Mouse (Mus musculus) lung, adult 2 months (tissue): Measurements from ENCODE around the gene Spint1. TPM values are rescaled to one million over a fixed set of nuclear protein-coding genes. Genes with fewer than 3 reads are reported as not detected.

ENCODE experiments used
- DNase-seq: peaks from one replicate; pipeline ENCODE4 v3.0.0; 2022
- H3K4me1 ChIP-seq: fragments of 200-500 bp; 2 replicates; pipeline ENCODE4 v1.6.1; 2011; ENCODE audit warnings: low read length; ENCODE audit not compliant: control insufficient read depth, insufficient read depth
- H3K4me3 ChIP-seq: fragments of 200-500 bp; replicated peaks from 2 replicates; pipeline ENCODE3; 2011; ENCODE audit warnings: low read depth, mild to moderate bottlenecking, control low read depth, low read length; ENCODE audit errors: extremely low read depth
- CTCF ChIP-seq: fragments of 200-500 bp; IDR thresholded peaks from 2 replicates; pipeline ENCODE4 v1.5.1; 2011; ENCODE audit warnings: mild to moderate bottlenecking, low read length, control low read depth; ENCODE audit not compliant: insufficient read depth
- POLR2A ChIP-seq: fragments of 200-500 bp; IDR thresholded peaks from 2 replicates; pipeline ENCODE4 v1.6.1; 2011; ENCODE audit warnings: low read depth, mild to moderate bottlenecking, control low read depth, low read length, borderline replicate concordance; ENCODE audit errors: extremely low read depth
- WGBS: fragments of 180-500 bp; shearing (Covaris S2); methylation state at CpG from one replicate; pipeline ENCODE4 v1.1.7; 2018; 5-methylcytosine and 5-hydroxymethylcytosine counted together
- polyA plus RNA-seq: library from polyadenylated mRNA; depleted of rRNA; stranded (reverse); fragments of >200 nt; gene quantifications from 2 replicates; pipeline ENCODE4 v1.2.3, GENCODE M21; 2012

The Spint1 gene
- polyA plus RNA-seq, 1 experiment, result 51.0 TPM

- peak; percentile 70 for DNase-seq
Measured at GRCm38 (mm10) chr2:119262978-119263377, 25.8 kb downstream of the Spint1 start.

GRCm38 (mm10) chr2:119263813-119264212 is 26.7 kb downstream of the Spint1 start:
- no peaks in the 10 kb centered on the region; the same call in none of the 2 replicates for H3K4me1 ChIP-seq
- no peak overlapping the region for H3K4me3 ChIP-seq
- TF ChIP-seq POLR2A, result no peak
- TF ChIP-seq CTCF, result no peak
- WGBS, result 66% methylated on average over 5 of the region's 5 CpGs
- no peak for DNase-seq

More at GRCm38 (mm10) chr2:119262978-119263377, 25.8 kb downstream of the Spint1 start:
- TF ChIP-seq POLR2A (peak; percentile 18; the same call in 1 of the 2 replicates), CTCF (no peak)
- Histone ChIP-seq H3K4me1 (no peaks in the 10 kb centered on the region; the same call in none of the 2 replicates), H3K4me3 (no peak overlapping the region)
- WGBS, result 17% methylated on average over 8 of the region's 8 CpGs

GRCm38 (mm10) chr2:119270286-119270642 is 33.1 kb downstream of the Spint1 start:
- 72% methylated on average over 9 of the region's 9 CpGs for WGBS
- no peak overlapping the region for H3K4me3 ChIP-seq
- TF ChIP-seq POLR2A (no peak), CTCF (no peak)
- H3K4me1 ChIP-seq, result no peaks in the 10 kb centered on the region
- DNase-seq, result no peak

GRCm38 (mm10) chr2:119270643-119271331 is 33.6 kb downstream of the Spint1 start, which contains the start of gene Rhov:
TSS of gene Rhov (minus strand) at chr2:119271272.
- 2% methylated on average over 46 of the region's 49 CpGs for WGBS
- TF ChIP-seq CTCF, result no peak
- TF ChIP-seq POLR2A, result no peak; the same call in 1 of the 2 replicates
- Histone ChIP-seq H3K4me3 (peak within 1 kb of the TSS; percentile 17), H3K4me1 (no peaks in the 10 kb centered on the region)
- DNase-seq, result peak; percentile 55

- 86% methylated on average over 1 of the region's 1 CpGs for WGBS
- TF ChIP-seq POLR2A (no peak), CTCF (no peak)
- DNase-seq, result no peak
- H3K4me1 ChIP-seq, result no peaks in the 10 kb centered on the region
- no peak overlapping the region for H3K4me3 ChIP-seq
Measured at GRCm38 (mm10) chr2:119274126-119274525, 37.0 kb downstream of the Spint1 start.

DNA sequence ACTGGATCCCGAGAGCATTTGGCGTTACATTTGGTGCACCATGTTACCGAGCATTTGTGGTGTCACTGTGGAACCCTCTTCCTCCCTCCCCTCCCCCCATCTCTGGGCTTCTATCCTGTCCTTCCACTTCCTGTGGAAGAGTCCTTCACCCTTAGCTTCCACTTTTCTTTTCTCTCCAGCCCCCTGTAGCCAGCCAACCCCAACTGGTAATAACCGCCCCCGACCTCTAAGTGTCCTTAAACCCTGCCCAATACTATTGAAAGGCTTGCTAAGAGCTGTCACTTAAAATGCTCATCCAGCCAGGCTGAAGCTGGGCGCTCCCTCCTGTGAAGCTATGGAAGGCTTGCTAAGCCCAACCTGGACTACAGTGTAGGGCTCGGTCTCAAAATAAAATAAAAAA is 39.8 kb downstream of the Spint1 start:
- 74% methylated on average over 7 of the region's 7 CpGs for WGBS
- H3K4me1 ChIP-seq, result no peaks in the 10 kb centered on the region

GRCm38 (mm10) chr2:119277810-119278209 is 40.6 kb downstream of the Spint1 start:
- WGBS, result 90% methylated on average over 23 of the region's 23 CpGs
- TF ChIP-seq CTCF (no peak), POLR2A (no peak)
- Histone ChIP-seq H3K4me1 (no peaks in the 10 kb centered on the region), H3K4me3 (no peak overlapping the region)
- no peak for DNase-seq

More for the DNA sequence above, 39.8 kb downstream of the Spint1 start:
- DNase-seq, result no peak
- H3K4me3 ChIP-seq, result no peak overlapping the region
- TF ChIP-seq CTCF, result no peak
- no peak for TF ChIP-seq POLR2A

DNA sequence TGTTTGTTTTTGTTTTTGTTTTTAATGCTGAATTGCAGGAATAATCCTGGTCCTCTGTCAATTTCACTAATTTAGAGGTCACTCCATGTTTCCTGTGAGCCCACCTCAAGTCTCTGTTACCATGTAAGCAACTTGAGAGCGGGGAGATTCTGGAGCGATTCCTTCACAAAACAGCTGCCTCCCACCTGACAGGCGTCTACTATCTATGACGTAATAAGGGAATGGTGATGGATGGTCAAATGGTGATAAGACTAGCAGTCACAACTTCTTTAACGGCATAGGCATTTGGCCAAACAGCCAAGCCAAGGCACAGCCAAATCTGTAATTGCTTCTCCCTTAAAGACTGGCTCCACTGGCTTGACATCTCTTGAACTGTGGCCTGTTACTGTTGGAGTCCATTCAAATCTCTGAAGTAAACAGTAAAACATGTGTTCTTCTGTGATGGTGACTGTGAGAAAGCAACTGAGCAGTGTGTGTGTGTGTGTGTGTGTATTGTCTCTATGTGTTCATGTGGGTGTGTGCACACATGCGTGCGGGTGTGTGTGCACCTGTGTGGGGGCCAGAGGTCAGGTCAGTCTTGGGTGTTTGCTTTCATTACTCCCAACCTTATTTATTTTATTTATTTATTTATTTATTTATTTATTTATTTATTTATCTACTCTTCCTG is 44.9 kb downstream of the Spint1 start:
- Histone ChIP-seq H3K4me1 (no peaks in the 10 kb centered on the region), H3K4me3 (no peak overlapping the region)
- no peak for TF ChIP-seq CTCF
- TF ChIP-seq POLR2A, result no peak
- WGBS, result 59% methylated on average over 7 of the region's 7 CpGs
- no peak for DNase-seq

DNA sequence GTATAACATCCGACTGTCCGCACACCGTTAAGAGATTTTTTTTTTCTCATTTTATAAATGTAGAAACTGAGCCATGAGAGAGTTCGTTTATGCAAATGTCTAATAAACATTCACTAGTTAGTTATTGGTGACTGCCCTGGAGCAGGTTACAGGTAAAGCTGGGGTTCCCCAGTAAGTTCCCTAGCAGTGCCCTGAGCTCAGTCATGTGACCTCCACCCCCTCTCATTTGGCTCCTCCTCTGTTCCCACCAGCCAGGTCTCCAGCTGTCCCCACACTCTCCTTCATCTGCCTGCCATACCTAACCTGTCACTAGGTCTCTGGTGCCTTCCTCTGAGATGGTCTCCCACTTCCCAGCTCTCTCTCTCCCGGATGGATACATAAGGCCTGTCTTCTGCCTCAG is 50.2 kb downstream of the Spint1 start:
- 89% methylated on average over 5 of the region's 5 CpGs for WGBS
- no peak for TF ChIP-seq CTCF
- no peak for TF ChIP-seq POLR2A
- no peak for DNase-seq
- Histone ChIP-seq H3K4me3 (no peak overlapping the region), H3K4me1 (peaks cover 9% of the 10 kb centered on the region; the same call in 1 of the 2 replicates)
